Mouse (Mus musculus) liver, postnatal 0 days (tissue): ENCODE results near the gene D430041D05Rik.

ENCODE experiments used
- CTCF ChIP-seq: sonication (generic); IDR thresholded peaks from 2 replicates; pipeline ENCODE4 v1.5.1; 2016; ENCODE audit warnings: antibody characterized with exemption, low read depth
- EP300 ChIP-seq: IDR thresholded peaks from 2 replicates; pipeline ENCODE4 v1.6.1; 2016; ENCODE audit warnings: antibody characterized with exemption, low read depth, mild to moderate bottlenecking

DNA sequence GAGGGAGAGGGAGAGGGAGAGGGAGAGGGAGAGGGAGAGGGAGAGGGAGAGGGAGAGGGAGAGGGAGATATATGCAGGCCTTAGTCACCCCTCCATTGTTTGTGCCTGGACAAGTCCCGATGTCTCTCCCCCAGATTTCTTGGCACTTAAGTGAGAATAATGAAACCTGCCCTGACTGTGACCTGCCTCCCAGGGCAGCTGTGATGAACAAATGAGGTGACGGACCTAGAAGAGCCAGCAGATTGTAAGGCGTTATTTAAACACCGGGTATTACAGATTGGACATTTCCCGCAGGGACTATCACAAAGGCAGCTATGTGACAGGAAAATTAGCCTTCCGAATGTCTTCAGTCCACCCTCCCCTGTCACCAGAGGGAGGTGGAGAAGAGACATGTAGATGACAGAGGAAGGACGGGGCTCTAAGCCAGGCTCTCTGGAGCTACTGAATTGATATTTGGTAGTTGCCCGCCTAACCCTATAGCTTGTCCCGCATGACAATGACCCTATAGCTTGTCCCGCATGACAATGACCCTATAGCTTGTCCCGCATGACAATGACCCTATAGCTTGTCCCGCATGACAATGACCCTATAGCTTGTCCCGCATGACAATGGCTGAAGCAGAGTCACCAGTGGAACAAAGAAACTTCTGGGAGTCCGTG lies 191.0 kb downstream of the D430041D05Rik start:
- no peak for TF ChIP-seq CTCF
- TF ChIP-seq EP300: no peak
